Mouse (Mus musculus): ENCODE measurements around the gene Aox1.

DNA sequence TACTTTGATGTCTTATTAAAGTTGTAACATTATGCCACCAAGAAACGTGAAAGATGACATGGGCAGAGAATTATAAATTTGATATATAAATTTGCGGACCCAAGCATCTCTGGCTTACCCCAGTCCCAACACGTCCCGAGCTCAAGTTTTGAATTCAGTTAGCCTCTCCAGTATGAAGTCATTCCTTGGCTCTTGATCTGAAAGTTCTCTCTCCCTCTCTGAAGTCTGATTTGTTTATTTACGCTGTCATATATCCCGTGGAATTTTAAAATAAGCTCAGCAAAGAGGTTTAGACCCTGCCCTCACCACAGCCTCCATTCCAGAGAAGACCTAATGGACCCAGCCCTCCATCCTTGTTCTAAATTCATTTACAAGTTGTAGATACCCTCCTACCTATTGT is 39.5 kb downstream of the Aox1 start:
- TF ChIP-seq CTCF (IDR thresholded peaks at IDR 0.05; ENCODE audit: low read depth) (no peak), EP300 (IDR thresholded peaks at IDR 0.05; ENCODE audit: low read depth) (no peak)

Data from liver, embryonic 14.5 days (tissue).